Mouse (Mus musculus): Measurements from ENCODE around the gene Dip2b. TPM values are rescaled to one million over a fixed set of nuclear protein-coding genes. Genes with fewer than 3 reads are reported as not detected.

Gene Dip2b
- total and polyA plus RNA-seq, 3 experiments, result 13.9 to 68.9 (median 15.4) TPM

- H3K27ac ChIP-seq (ENCODE audit: control insufficient read depth, low read depth, low read length), result no peak overlapping the region
- H3K27me3 ChIP-seq (ENCODE audit: control insufficient read depth in 1 of 2, insufficient read depth in 2 of 2, low read length in 2 of 2), result no peaks in the 10 kb centered on the region
- no peak for TF ChIP-seq NRF1 (IDR thresholded peaks at IDR 0.05; ENCODE audit: insufficient read depth, low read depth, low read length, poor library complexity, severe bottlenecking)
- no peak for TF ChIP-seq ETS1 (IDR thresholded peaks at IDR 0.05; ENCODE audit: low read depth, low read length)
- no peak for TF ChIP-seq MAX (IDR thresholded peaks at IDR 0.05; ENCODE audit: low read length)
- no peak for TF ChIP-seq POLR2AphosphoS5 (IDR thresholded peaks at IDR 0.05; ENCODE audit: borderline replicate concordance, low read depth, low read length)
- no peak for TF ChIP-seq EP300 (IDR thresholded peaks at IDR 0.05; ENCODE audit: low read depth in 1 of 2, low read length in 2 of 2)
- TF ChIP-seq MXI1 (IDR thresholded peaks at IDR 0.05; ENCODE audit: low read depth, low read length), result no peak
- H3K9ac ChIP-seq (ENCODE audit: control insufficient read depth, low read depth, low read length, poor library complexity, severe bottlenecking), result no peak overlapping the region
- no peak for DNase-seq (ENCODE audit: low read depth, low spot score)
- no peaks in the 10 kb centered on the region for H3K9me3 ChIP-seq (replicated peaks; ENCODE audit: insufficient read depth, low read length)
- H3K79me2 ChIP-seq (ENCODE audit: control insufficient read depth, insufficient read depth, low read length, poor library complexity), result peaks cover 3% of the 10 kb centered on the region
- H3K4me3 ChIP-seq (ENCODE audit: control insufficient read depth in 1 of 2, insufficient read depth in 1 of 2, low read depth in 2 of 2, low read length in 2 of 2), result no peak overlapping the region
- peaks cover 0 to 13% of the 10 kb centered on the region in 2 experiments; a peak in 2 of 4 replicates for H3K36me3 ChIP-seq (ENCODE audit: control insufficient read depth in 1 of 2, insufficient read depth in 2 of 2, low read length in 2 of 2)
- peaks cover 6 to 19% of the 10 kb centered on the region in 2 experiments; a peak in 3 of 4 replicates for H3K4me1 ChIP-seq (ENCODE audit: control insufficient read depth in 1 of 2, insufficient read depth in 2 of 2, low read length in 2 of 2)
Measured at GRCm38 (mm10) chr15:100109916-100110315, 71.5 kb downstream of the Dip2b start.

- Histone ChIP-seq H3K9me3 (replicated peaks; ENCODE audit: insufficient read depth, low read length) (no peaks in the 10 kb centered on the region), H3K79me2 (ENCODE audit: control insufficient read depth, insufficient read depth, low read length, poor library complexity) (peaks cover 3% of the 10 kb centered on the region), H3K27me3 (ENCODE audit: control insufficient read depth in 1 of 2, insufficient read depth in 2 of 2, low read length in 2 of 2) (no peaks in the 10 kb centered on the region), H3K9ac (ENCODE audit: control insufficient read depth, low read depth, low read length, poor library complexity, severe bottlenecking) (no peak overlapping the region), H3K36me3 (ENCODE audit: control insufficient read depth in 1 of 2, insufficient read depth in 2 of 2, low read length in 2 of 2) (peaks cover 0 to 13% of the 10 kb centered on the region in 2 experiments; a peak in 2 of 4 replicates), H3K27ac (ENCODE audit: control insufficient read depth, low read depth, low read length) (no peak overlapping the region), H3K4me1 (ENCODE audit: control insufficient read depth in 1 of 2, insufficient read depth in 2 of 2, low read length in 2 of 2) (peaks cover 6 to 19% of the 10 kb centered on the region in 2 experiments; a peak in 3 of 4 replicates), H3K4me3 (ENCODE audit: control insufficient read depth in 1 of 2, insufficient read depth in 1 of 2, low read depth in 2 of 2, low read length in 2 of 2) (no peak overlapping the region)
- no peak for DNase-seq (ENCODE audit: low read depth, low spot score)
- TF ChIP-seq POLR2AphosphoS2 (IDR thresholded peaks at IDR 0.05; ENCODE audit: low read length), result no peak
- TF ChIP-seq TCF12 (IDR thresholded peaks at IDR 0.05; ENCODE audit: low read depth, low read length), result no peak
- TF ChIP-seq CHD2 (IDR thresholded peaks at IDR 0.05; ENCODE audit: low read length), result no peak
- TF ChIP-seq TBP (IDR thresholded peaks at IDR 0.05; ENCODE audit: low read depth, low read length), result no peak
Measured at GRCm38 (mm10) chr15:100111891-100112290, 73.4 kb downstream of the Dip2b start.

- H3K27ac ChIP-seq (ENCODE audit: control insufficient read depth, low read depth, low read length), result no peak overlapping the region
- no peak for TF ChIP-seq NRF1 (IDR thresholded peaks at IDR 0.05; ENCODE audit: insufficient read depth, low read depth, low read length, poor library complexity, severe bottlenecking)
- no peak for TF ChIP-seq ELF1 (IDR thresholded peaks at IDR 0.05; ENCODE audit: low read depth, low read length)
- TF ChIP-seq CHD1 (IDR thresholded peaks at IDR 0.05; ENCODE audit: low read depth, low read length), result no peak
- no peak for TF ChIP-seq ZNF384 (IDR thresholded peaks at IDR 0.05; ENCODE audit: low read depth, low read length)
- TF ChIP-seq GABPA (IDR thresholded peaks at IDR 0.05; ENCODE audit: low read depth, low read length), result no peak
- no peak for TF ChIP-seq KAT2A (conservative IDR thresholded peaks at IDR 0.05; ENCODE audit: low read depth, low read length)
- TF ChIP-seq USF1 (IDR thresholded peaks at IDR 0.05; ENCODE audit: low read depth, low read length), result no peak
- no peak for TF ChIP-seq MAZ (IDR thresholded peaks at IDR 0.05; ENCODE audit: low read depth, low read length)
- TF ChIP-seq MYC (IDR thresholded peaks at IDR 0.05; ENCODE audit: low read depth, low read length), result no peak
- TF ChIP-seq TAL1 (IDR thresholded peaks at IDR 0.05; ENCODE audit: low read length), result no peak
- TF ChIP-seq MXI1 (IDR thresholded peaks at IDR 0.05; ENCODE audit: low read depth, low read length), result no peak
- no peak for TF ChIP-seq SIN3A (IDR thresholded peaks at IDR 0.05; ENCODE audit: low read length)
- no peak for TF ChIP-seq CTCF (IDR thresholded peaks at IDR 0.05 in 2 of 3, conservative IDR thresholded peaks at IDR 0.05 in 1 of 3; ENCODE audit: control insufficient read depth in 1 of 3, insufficient read depth in 1 of 3, low read depth in 2 of 3, low read length in 3 of 3, poor library complexity in 1 of 3, severe bottlenecking in 1 of 3)
- TF ChIP-seq MAFK (IDR thresholded peaks at IDR 0.05; ENCODE audit: borderline replicate concordance, low read depth, low read length), result no peak
- peaks cover 0 to 13% of the 10 kb centered on the region in 2 experiments; a peak in 3 of 4 replicates for H3K36me3 ChIP-seq (ENCODE audit: control insufficient read depth in 1 of 2, insufficient read depth in 2 of 2, low read length in 2 of 2)
- DNase-seq (ENCODE audit: low read depth, low spot score), result no peak
- no peaks in the 10 kb centered on the region for H3K9me3 ChIP-seq (replicated peaks; ENCODE audit: insufficient read depth, low read length)
- H3K4me3 ChIP-seq (ENCODE audit: control insufficient read depth in 1 of 2, insufficient read depth in 1 of 2, low read depth in 2 of 2, low read length in 2 of 2), result no peak overlapping the region
- no peak overlapping the region for H3K9ac ChIP-seq (ENCODE audit: control insufficient read depth, low read depth, low read length, poor library complexity, severe bottlenecking)
- peaks cover 3% of the 10 kb centered on the region for H3K79me2 ChIP-seq (ENCODE audit: control insufficient read depth, insufficient read depth, low read length, poor library complexity)
- peaks cover 6 to 19% of the 10 kb centered on the region in 2 experiments; a peak in 3 of 4 replicates for H3K4me1 ChIP-seq (ENCODE audit: control insufficient read depth in 1 of 2, insufficient read depth in 2 of 2, low read length in 2 of 2)
- no peaks in the 10 kb centered on the region for H3K27me3 ChIP-seq (ENCODE audit: control insufficient read depth in 1 of 2, insufficient read depth in 2 of 2, low read length in 2 of 2)
Measured at GRCm38 (mm10) chr15:100112309-100112966, 74.0 kb downstream of the Dip2b start.
